Mouse (Mus musculus) R1 (cell line): ENCODE data around the gene Spag9.
A peak's percentile ranks its signal among the peaks of the same experiment; 100 is the strongest.
"Not testable (repeated sequence)": the region's sequence is repeated elsewhere in the genome, so short reads cannot be mapped to it uniquely, and the experiment has no call there.

Source experiments
- DNase-seq: peaks from one replicate; pipeline ENCODE4 v3.0.0-alpha.2; 2018; ENCODE audit warnings: low read depth, low spot score

The Spag9 gene

DNA sequence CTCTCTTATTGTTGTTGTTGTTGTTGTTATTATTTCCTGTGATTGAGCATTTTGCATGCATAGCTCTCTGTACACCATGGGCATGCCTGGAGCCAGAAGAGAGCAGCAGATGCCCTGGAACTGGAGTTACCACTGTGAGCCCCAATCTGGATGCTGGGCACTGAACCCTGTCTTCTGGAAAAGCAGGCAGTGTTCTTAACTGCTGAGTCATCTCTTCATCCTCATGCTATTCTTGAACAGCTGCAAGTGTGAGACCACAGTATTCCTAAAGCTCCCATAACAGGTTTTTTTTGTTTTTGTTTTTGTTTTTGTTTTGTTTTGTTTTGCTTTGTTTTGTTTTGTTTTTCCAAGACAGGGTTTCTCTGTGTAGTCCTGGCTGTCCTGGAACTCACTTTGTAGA, 9.6 kb upstream of the Spag9 start:
- DNase-seq, result no peak

GRCm38 (mm10) chr11:93987026-93987425, 8.9 kb upstream of the Spag9 start:
- no peak for DNase-seq

- no peak for DNase-seq
Observed at GRCm38 (mm10) chr11:93987625-93988327, 8.1 kb upstream of the Spag9 start.

- DNase-seq, result no peak
Observed at GRCm38 (mm10) chr11:93988328-93989062, 7.4 kb upstream of the Spag9 start.

DNA sequence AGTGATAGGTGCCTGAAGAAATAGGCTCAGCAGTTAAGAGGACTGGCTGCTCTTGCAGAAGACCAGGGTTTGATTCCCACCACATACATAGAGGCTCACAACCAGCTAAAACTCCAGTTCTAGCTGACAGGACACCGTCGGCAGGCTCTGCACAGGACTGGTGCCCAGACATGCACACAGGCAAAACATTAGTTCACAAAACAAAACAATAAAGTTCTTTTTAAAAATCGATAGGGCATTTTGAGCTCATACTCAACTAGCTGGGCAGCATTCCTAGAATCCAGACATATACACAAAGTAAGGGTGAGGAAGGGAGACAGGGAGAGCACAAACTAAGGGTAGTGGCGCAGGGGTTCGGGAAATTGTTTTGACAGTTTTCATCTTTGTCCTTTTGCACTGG, 1.4 kb upstream of the Spag9 start:
- DNase-seq, result no peak

DNA sequence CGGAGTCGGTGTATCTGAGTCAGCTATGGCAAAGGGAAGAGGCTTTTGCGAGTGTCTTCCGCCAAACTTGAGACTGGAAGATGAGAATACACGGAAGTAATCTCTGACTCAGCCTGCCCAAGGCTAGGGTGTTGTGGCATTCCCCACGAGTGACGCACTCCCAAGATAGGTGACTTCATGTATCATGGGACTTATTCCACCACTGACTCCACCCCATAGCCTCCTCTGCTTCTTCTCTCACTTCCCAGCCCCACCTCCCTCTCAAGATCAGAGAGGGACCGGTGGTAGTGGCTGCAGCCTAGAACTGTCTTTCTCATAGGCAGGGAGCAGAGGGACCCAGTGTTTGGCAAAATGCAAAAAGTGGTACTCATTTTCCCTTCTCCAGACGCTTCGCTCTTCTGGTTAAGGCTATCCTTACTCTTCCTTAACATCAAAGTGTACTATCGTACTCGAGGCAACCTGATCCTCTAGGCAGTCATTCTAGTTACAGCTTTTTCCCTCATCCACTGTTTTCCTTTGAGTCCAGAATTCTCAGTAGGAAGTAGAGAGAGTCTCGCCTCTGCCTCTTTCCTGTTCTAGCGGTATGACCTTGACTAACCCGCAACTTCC, 676 bp upstream of the Spag9 start:
- DNase-seq, result peak; percentile 83

DNA sequence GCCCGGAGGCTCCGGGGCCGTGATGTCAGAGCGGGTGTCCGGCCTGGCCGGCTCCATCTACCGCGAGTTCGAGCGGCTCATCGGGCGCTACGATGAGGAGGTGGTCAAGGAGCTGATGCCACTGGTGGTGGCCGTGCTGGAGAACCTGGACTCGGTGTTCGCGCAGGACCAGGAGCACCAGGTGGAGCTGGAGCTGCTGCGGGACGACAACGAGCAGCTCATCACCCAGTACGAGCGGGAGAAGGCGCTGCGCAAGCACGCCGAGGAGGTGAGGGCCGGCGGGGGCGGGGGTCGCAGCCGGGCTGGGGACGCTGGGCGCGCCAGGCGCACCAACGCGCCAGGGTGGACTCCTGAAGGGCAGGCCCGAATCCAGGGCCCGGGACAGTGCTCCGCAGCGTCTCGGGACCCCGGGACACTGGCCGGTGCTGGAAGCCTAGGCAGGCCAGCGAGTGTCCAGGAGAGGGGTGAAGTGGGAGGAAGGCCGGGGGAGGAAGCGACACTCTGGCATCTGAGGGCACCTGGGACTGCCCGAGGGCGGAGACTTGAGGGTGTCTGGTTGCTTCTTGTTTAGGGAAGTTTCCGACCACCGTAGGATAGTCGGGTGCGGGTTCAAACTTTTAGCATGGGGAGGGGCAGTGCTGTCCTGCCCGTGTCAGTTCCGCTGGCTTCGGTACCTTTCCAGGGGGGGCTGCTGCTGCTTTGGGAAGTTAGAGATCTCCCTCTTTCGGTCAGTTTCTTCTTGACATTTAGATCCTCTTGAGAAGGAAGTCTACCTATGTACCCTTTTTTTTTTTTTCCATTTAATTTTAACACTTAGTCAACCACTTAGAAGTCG, 632 bp downstream of the Spag9 start:
- DNase-seq, result peak; percentile 34

GRCm38 (mm10) chr11:93997141-93997775, 1.4 kb downstream of the Spag9 start:
- peak; percentile 77 for DNase-seq

- no peak for DNase-seq
Observed at GRCm38 (mm10) chr11:93999276-93999675, 3.4 kb downstream of the Spag9 start.

DNA sequence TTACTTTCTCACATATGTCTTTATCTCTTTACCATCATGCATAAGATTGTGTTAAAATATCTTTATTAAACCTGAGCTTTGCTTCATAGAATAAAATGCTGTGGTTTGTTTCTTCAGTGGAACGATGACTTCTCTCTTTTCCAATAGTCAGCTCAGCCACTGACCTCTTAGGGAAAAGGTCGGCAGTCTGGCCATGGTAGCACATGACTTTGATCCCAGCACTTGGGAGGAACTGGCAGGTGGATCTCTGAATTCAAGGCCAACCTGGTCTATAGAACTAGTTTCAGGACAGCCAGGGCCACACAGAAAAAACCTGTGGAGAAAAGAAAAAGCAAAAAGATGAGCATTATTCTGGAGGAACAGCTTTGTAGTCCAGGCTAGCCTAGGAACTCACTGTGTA, 7.5 kb downstream of the Spag9 start:
- DNase-seq, result no peak

DNA sequence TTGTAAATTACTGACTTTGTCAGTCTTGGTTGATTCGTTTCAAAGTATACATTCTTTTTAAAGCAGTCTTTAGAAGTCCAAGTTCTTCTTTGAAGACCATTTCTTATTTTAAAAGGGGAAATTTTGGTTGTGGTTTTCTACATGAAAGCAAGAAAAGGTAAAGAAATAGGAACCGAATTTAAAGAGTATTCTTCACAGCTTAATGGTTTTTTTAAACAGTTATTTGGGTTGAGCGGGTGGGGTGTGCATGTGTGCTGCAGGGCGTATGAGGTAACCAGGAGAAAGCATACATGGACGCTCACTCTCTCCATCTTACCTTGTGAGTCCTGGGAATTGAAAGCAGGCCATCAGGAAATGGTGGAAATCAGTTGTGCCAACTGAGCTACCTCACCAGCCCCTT, 23.2 kb downstream of the Spag9 start:
- DNase-seq, result no peak

DNA sequence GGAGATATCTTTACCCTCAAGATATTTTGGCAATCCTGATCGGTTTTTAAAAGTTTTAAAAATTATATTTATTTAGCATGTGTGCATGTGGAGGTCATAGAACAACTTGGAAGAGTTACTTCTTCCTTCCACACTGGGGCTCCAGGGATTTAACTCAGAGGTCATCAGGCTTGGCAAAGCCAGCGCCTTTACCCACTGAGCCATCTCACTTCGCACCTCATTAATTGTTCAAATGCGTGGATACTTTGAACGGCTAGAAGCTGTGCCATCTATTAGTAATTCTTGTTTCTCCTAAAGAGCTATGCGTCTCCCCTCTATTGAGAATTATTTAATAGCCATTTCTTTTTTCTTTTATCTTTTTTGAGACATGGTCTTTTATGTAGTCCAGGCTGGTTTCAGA, 24.5 kb downstream of the Spag9 start:
- DNase-seq, result no peak

DNA sequence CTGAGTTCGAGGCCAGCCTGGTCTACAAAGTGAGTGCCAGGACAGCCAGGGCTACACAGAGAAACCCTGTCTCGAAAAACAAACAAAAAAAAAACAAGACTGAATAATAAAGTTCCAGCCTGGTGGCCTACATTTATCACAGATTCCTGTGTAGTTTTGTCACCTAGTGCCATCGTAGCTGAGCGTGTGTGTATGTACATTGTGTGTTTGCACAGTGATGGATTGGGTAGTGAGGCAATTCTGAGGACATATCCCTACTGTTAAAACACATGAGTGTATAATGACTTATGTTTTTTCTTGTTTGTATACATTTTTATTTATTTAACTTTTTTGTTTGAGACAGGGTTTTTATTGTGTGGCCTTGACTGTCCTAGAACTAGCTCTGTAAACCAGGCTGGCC, 30.4 kb downstream of the Spag9 start:
- DNase-seq, result no peak

DNA sequence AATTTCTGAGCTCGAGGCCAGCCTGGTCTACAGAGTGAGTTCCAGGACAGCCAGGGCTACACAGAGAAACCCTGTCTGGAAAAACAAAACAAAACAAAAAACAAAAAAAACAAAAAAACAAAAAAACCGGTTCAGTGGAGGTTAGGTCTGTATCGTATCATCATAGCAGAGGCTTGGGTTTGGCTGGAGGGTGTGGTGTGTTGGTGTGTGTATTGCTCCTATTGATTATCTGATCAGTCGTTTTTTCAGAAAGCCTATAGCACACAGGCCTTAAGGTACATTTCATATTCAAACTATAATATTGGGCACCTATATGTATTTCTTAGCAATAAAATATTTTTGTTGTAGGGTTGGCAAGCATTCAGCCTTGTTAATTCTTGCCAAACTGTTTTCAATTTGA, 36.2 kb downstream of the Spag9 start:
- DNase-seq, result no peak

GRCm38 (mm10) chr11:94032971-94033370, 37.1 kb downstream of the Spag9 start:
- no peak for DNase-seq

- DNase-seq, result peak; percentile 60
Observed at GRCm38 (mm10) chr11:94035974-94036373, 40.1 kb downstream of the Spag9 start.

- DNase-seq, result no peak
Observed at GRCm38 (mm10) chr11:94041475-94041874, 45.6 kb downstream of the Spag9 start.

- not testable (repeated sequence) for DNase-seq
Observed at GRCm38 (mm10) chr11:94042301-94042700, 46.4 kb downstream of the Spag9 start.

DNA sequence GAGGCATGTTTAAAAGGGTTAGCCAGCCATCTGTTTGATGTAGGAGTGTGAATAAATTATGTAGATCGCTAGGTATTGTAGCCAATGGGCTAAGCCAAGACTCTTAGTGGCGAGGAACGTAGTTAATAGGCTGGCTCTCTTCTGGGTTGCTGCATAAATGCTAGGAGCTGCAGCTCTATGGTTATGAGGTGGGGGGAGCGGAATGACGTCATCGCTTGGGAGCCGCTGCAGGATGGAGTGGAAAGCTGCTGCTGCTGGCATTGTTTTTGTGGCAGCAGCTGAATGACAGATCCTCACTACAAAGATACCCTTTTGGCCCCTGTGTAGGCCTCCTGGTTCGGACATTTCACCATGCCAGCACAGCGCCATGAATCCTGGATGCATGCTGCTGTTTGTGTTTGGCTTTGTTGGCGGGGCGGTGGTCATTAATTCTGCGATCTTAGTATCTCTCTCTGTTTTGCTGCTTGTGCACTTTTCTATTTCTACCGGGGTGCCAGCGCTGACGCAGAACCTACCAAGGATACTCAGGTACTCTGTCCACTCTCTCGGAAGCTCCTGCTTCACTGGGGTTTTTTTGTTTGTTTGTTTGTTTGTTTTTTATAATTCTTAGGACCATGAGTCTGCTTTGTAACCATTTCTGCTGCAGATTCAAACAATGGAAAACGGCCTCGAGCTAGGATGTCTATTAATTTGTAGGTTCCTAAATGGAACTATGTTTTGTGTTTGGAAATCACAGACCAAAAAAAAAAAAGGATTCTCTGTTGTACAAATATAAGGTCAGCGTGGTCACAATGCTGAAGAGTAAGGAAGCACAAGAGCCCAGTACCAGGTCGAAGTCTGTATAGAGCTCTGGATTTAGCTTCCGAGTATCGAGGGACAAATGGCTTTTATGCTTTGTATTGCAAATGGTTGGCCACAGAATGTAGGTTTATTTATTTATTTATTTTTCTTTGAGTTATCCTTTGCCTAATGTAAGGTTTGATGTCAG, 48.4 kb downstream of the Spag9 start:
- peak; percentile 64 for DNase-seq

DNA sequence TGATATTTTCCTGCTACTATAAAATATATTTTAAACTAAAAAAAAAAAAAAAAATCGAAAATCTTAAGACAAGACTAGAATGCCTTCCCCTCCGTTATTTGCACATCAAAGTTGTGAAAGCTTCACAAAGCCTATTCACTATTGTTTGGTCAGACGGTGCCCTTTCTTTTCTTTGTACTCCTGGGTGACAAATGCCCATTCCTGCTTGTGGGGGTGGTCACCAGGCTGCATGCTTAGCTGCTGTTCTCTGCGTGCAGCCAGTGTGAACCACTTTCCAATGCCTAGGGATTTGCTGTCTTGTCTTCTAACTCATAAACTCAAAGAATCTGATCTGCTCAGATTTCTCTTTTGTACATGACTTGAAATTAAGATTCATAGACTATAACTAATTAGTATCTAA, 49.1 kb downstream of the Spag9 start:
- DNase-seq, result no peak
